ENCODE assay signal across 8 mouse cellular contexts in genomic region chr4:98107936-98108675, GRCm38 (mm10).
DNase-seq lines count a peak whose midpoint lies in the region; ATAC-seq lines count a peak whose summit lies in the region.

No protein-coding gene starts in this region.

- intact Hi-C loops in heart, postnatal 10 days (cut with DNase I), result loop anchor here (1.0 to 5.0 kb wide), 4 partner anchors 186 to 355 kb away; partner anchors contain the start of gene Nfia
- intact Hi-C loops in left cerebral cortex, postnatal 4 days (cut with DNase I), result loop anchor here (10.0 kb wide), 1 partner anchor 323 kb away; no protein-coding TSS in a partner anchor

- no peak for ATAC-seq in heart, embryonic 14.5 days (ENCODE audit: insufficient number of reproducible peaks, insufficient read depth, low FRiP score, low read depth)
- ATAC-seq in embryonic facial prominence, embryonic 12.5 days (ENCODE audit: insufficient number of reproducible peaks, insufficient read depth, low FRiP score, low TSS enrichment), result no peak
- ATAC-seq in hindbrain, embryonic 12.5 days (ENCODE audit: low FRiP score), result peak; percentile 23; the same call in 1 of the 2 replicates
- no peak for ATAC-seq in midbrain, embryonic 16.5 days
- no peak for ATAC-seq in inflammation-experienced regulatory T-cells, adult 6 months

- H3K4me3 ChIP-seq in heart, embryonic 14.5 days (ENCODE audit: control insufficient read depth in 1 of 2, insufficient read depth in 1 of 2, low read depth in 1 of 2, low read length in 2 of 2), result no peak overlapping the region
- H3K4me3 ChIP-seq in embryonic facial prominence, embryonic 12.5 days, result no peak overlapping the region
- H3K4me3 ChIP-seq in hindbrain, embryonic 12.5 days, result no peak overlapping the region
- H3K4me3 ChIP-seq in midbrain, embryonic 16.5 days (ENCODE audit: low read depth, low read length), result no peak overlapping the region

- no peak overlapping the region for H3K4me2 ChIP-seq in heart, embryonic 14.5 days (ENCODE audit: low read length)
- 0 out of 2 replicates have a peak overlapping the region, but pooled peaks have one; percentile 15 for H3K4me2 ChIP-seq in embryonic facial prominence, embryonic 12.5 days (replicated peaks)
- peak overlapping the region; percentile 27 for H3K4me2 ChIP-seq in hindbrain, embryonic 12.5 days (replicated peaks)
- peak overlapping the region; percentile 20; the same call in 1 of the 2 replicates for H3K4me2 ChIP-seq in midbrain, embryonic 16.5 days (ENCODE audit: low read length)

- peaks cover 20 to 41% of the 10 kb centered on the region in 2 experiments for H3K4me1 ChIP-seq in heart, embryonic 14.5 days (ENCODE audit: control insufficient read depth in 2 of 2, insufficient read depth in 2 of 2, low read length in 2 of 2)
- H3K4me1 ChIP-seq in embryonic facial prominence, embryonic 12.5 days, result peaks cover 56% of the 10 kb centered on the region
- peaks cover 63% of the 10 kb centered on the region for H3K4me1 ChIP-seq in hindbrain, embryonic 12.5 days
- peaks cover 32% of the 10 kb centered on the region for H3K4me1 ChIP-seq in midbrain, embryonic 16.5 days (ENCODE audit: control insufficient read depth, insufficient read depth, low read length)

- 39% methylated on average over 9 of the region's 9 CpGs for WGBS in heart, embryonic 14.5 days
- 6% methylated on average over 9 of the region's 9 CpGs for WGBS in embryonic facial prominence, embryonic 12.5 days
- WGBS in hindbrain, embryonic 12.5 days, result 3% methylated on average over 9 of the region's 9 CpGs
- 4% methylated on average over 9 of the region's 9 CpGs for WGBS in midbrain, embryonic 16.5 days

- 0 out of 2 replicates have a peak overlapping the region, but pooled peaks have one; percentile 13 for H3K9ac ChIP-seq in heart, embryonic 14.5 days (ENCODE audit: low read length)
- no peak overlapping the region for H3K9ac ChIP-seq in embryonic facial prominence, embryonic 12.5 days
- H3K9ac ChIP-seq in hindbrain, embryonic 12.5 days, result no peak overlapping the region
- no peak overlapping the region for H3K9ac ChIP-seq in midbrain, embryonic 16.5 days (ENCODE audit: low read depth, low read length)

- H3K27ac ChIP-seq in heart, embryonic 14.5 days (replicated peaks in 1 of 2; ENCODE audit: control insufficient read depth in 1 of 2, insufficient read depth in 1 of 2, low read depth in 2 of 2, low read length in 2 of 2), result peak overlapping the region; percentile 77 to 88
- H3K27ac ChIP-seq in embryonic facial prominence, embryonic 12.5 days, result peak overlapping the region; percentile 91
- peak overlapping the region; percentile 92 for H3K27ac ChIP-seq in hindbrain, embryonic 12.5 days
- H3K27ac ChIP-seq in midbrain, embryonic 16.5 days (ENCODE audit: low read length), result peak overlapping the region; percentile 77

- DNase-seq in heart, postnatal 10 days, result no peak
- DNase-seq in layer of hippocampus, postnatal 14 days (ENCODE audit: low spot score in 2 of 2), result no peak
- no peak for DNase-seq in left cerebral cortex, postnatal 4 days

- no peaks in the 10 kb centered on the region for H3K27me3 ChIP-seq in heart, embryonic 14.5 days (ENCODE audit: control insufficient read depth, insufficient read depth, low read length)
- no peaks in the 10 kb centered on the region for H3K27me3 ChIP-seq in embryonic facial prominence, embryonic 12.5 days
- H3K27me3 ChIP-seq in hindbrain, embryonic 12.5 days, result no peaks in the 10 kb centered on the region
- no peaks in the 10 kb centered on the region for H3K27me3 ChIP-seq in midbrain, embryonic 16.5 days (ENCODE audit: control insufficient read depth, insufficient read depth, low read depth, low read length)

- H3K36me3 ChIP-seq in heart, embryonic 14.5 days (ENCODE audit: control insufficient read depth, insufficient read depth, low read length), result peaks cover 8% of the 10 kb centered on the region
- no peaks in the 10 kb centered on the region for H3K36me3 ChIP-seq in embryonic facial prominence, embryonic 12.5 days
- no peaks in the 10 kb centered on the region for H3K36me3 ChIP-seq in hindbrain, embryonic 12.5 days
- no peaks in the 10 kb centered on the region for H3K36me3 ChIP-seq in midbrain, embryonic 16.5 days (ENCODE audit: control insufficient read depth, insufficient read depth, low read length)

- H3K9me3 ChIP-seq in heart, embryonic 14.5 days (ENCODE audit: control insufficient read depth, low read length), result no peaks in the 10 kb centered on the region
- no peaks in the 10 kb centered on the region for H3K9me3 ChIP-seq in embryonic facial prominence, embryonic 12.5 days
- H3K9me3 ChIP-seq in hindbrain, embryonic 12.5 days (replicated peaks), result no peaks in the 10 kb centered on the region
- H3K9me3 ChIP-seq in midbrain, embryonic 16.5 days (replicated peaks; ENCODE audit: control insufficient read depth, low read length, poor library complexity, severe bottlenecking), result no peaks in the 10 kb centered on the region
